Mouse (Mus musculus): ENCODE measurements around the gene Pik3r1.

Gene Pik3r1

GRCm38 (mm10) chr13:101690911-101691655, 76.9 kb downstream of the Pik3r1 start:
- intact Hi-C loops (cut with DNase I) = loop anchor here (2.0 to 5.0 kb wide), 2 partner anchors 180 to 754 kb away; no protein-coding TSS in a partner anchor

- intact Hi-C loops (cut with DNase I) = loop anchor here (2.0 to 5.0 kb wide), 2 partner anchors 179 to 753 kb away; no protein-coding TSS in a partner anchor
Measured at GRCm38 (mm10) chr13:101690167-101690566, 77.8 kb downstream of the Pik3r1 start.

- intact Hi-C loops (cut with DNase I) = no loop called here
Measured at GRCm38 (mm10) chr13:101686256-101686655, 81.8 kb downstream of the Pik3r1 start.

GRCm38 (mm10) chr13:101684706-101685105, 83.3 kb downstream of the Pik3r1 start:
- intact Hi-C loops (cut with DNase I) = no loop called here

- intact Hi-C loops (cut with DNase I) = no loop called here
Measured at GRCm38 (mm10) chr13:101682378-101682777, 85.6 kb downstream of the Pik3r1 start.

GRCm38 (mm10) chr13:101680083-101680482, 87.9 kb downstream of the Pik3r1 start:
- intact Hi-C loops (cut with DNase I) = no loop called here

GRCm38 (mm10) chr13:101678984-101679383, 89.0 kb downstream of the Pik3r1 start:
- intact Hi-C loops (cut with DNase I) = no loop called here

- intact Hi-C loops (cut with DNase I) = no loop called here
Measured at GRCm38 (mm10) chr13:101678036-101678435, 90.0 kb downstream of the Pik3r1 start.

- intact Hi-C loops (cut with DNase I) = no loop called here
Measured at GRCm38 (mm10) chr13:101673876-101674275, 94.1 kb downstream of the Pik3r1 start.

GRCm38 (mm10) chr13:101668859-101669258, 99.2 kb downstream of the Pik3r1 start:
- intact Hi-C loops (cut with DNase I) = no loop called here

- intact Hi-C loops (cut with DNase I) = no loop called here
Measured at GRCm38 (mm10) chr13:101664010-101664409, 104.0 kb downstream of the Pik3r1 start.

GRCm38 (mm10) chr13:101662900-101663299, 105.1 kb downstream of the Pik3r1 start:
- intact Hi-C loops (cut with DNase I) = no loop called here

GRCm38 (mm10) chr13:101661567-101661966, 106.5 kb downstream of the Pik3r1 start:
- intact Hi-C loops (cut with DNase I) = no loop called here

- intact Hi-C loops (cut with DNase I) = no loop called here
Measured at GRCm38 (mm10) chr13:101660187-101660586, 107.8 kb downstream of the Pik3r1 start.

- intact Hi-C loops (cut with DNase I) = no loop called here
Measured at GRCm38 (mm10) chr13:101652131-101652530, 115.9 kb downstream of the Pik3r1 start.

- intact Hi-C loops (cut with DNase I) = no loop called here
Measured at GRCm38 (mm10) chr13:101641632-101642031, 126.4 kb downstream of the Pik3r1 start.

GRCm38 (mm10) chr13:101635837-101636236, 132.2 kb downstream of the Pik3r1 start:
- intact Hi-C loops (cut with DNase I) = no loop called here

- intact Hi-C loops (cut with DNase I) = no loop called here
Measured at GRCm38 (mm10) chr13:101634420-101634819, 133.6 kb downstream of the Pik3r1 start.

- intact Hi-C loops (cut with DNase I) = no loop called here
Measured at GRCm38 (mm10) chr13:101633620-101634019, 134.4 kb downstream of the Pik3r1 start.

- intact Hi-C loops (cut with DNase I) = no loop called here
Measured at GRCm38 (mm10) chr13:101632771-101633170, 135.2 kb downstream of the Pik3r1 start.

- intact Hi-C loops (cut with DNase I) = no loop called here
Measured at GRCm38 (mm10) chr13:101631561-101631960, 136.5 kb downstream of the Pik3r1 start.

Data from adrenal gland (tissue).